ENCODE assay signal across 9 mouse cellular contexts in the genomic region with DNA sequence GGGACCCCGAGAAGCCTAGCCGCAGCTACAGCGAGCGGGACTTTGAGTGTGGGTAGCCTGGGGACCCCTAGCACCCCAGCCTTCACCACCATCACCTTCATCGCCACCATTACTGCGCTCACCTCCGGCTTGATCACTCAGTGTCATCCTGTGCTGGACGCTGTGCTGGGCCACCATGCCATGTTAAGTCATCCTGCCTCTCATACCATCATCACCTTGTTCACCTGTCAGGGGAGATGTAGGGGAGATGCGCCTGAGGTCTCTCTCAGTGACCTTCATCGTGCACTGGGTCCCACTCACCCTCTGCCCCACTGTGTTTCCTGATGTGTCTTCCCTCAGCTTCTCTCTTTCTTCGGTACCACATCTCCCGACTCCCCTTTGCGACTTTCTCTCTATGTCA. TPM values are rescaled to one million over a fixed set of nuclear protein-coding genes. Genes with fewer than 3 reads are reported as not detected.
DNase-seq lines count a peak whose midpoint lies in the region; ATAC-seq and TF ChIP-seq lines count a peak whose summit lies in the region.
"Had no signal": no experiment of that assay in that cellular context is flagged by ENCODE, and none has a peak within 500 bp of the region (broad histone marks: within the 10 kb centered on the region; RNA-seq: fewer than 3 reads in every experiment).

No protein-coding gene starts in this region.

- H3K9me3 ChIP-seq in forebrain, embryonic 16.5 days (ENCODE audit: control insufficient read depth, low read length): no peaks in the 10 kb centered on the region
- no peaks in the 10 kb centered on the region for H3K9me3 ChIP-seq in limb, embryonic 12.5 days
- H3K9me3 ChIP-seq in stomach, embryonic 16.5 days (replicated peaks; ENCODE audit: control insufficient read depth, low read length): no peaks in the 10 kb centered on the region
- H3K9me3 ChIP-seq: liver, embryonic 15.5 days had no signal

- peak overlapping the region; percentile 90 for H3K4me3 ChIP-seq in left cerebral cortex, adult 2 months
- no peak overlapping the region for H3K4me3 ChIP-seq in forebrain, embryonic 16.5 days (replicated peaks; ENCODE audit: low read length)
- peak overlapping the region; percentile 71 for H3K4me3 ChIP-seq in limb, embryonic 12.5 days (replicated peaks)
- H3K4me3 ChIP-seq in stomach, embryonic 16.5 days (replicated peaks; ENCODE audit: low read length): no peak overlapping the region

- no peak for TF ChIP-seq CTCF in left cerebral cortex, adult 2 months (IDR thresholded peaks at IDR 0.05)

- peaks cover 17% of the 10 kb centered on the region for H3K4me1 ChIP-seq in forebrain, embryonic 16.5 days (replicated peaks; ENCODE audit: control insufficient read depth, insufficient read depth, low read length)
- peaks cover 13% of the 10 kb centered on the region for H3K4me1 ChIP-seq in limb, embryonic 12.5 days (replicated peaks)
- H3K4me1 ChIP-seq in stomach, embryonic 16.5 days (ENCODE audit: control insufficient read depth, insufficient read depth, low read length): peaks cover 9% of the 10 kb centered on the region; the same call in 1 of the 2 replicates
- H3K4me1 ChIP-seq: liver, embryonic 15.5 days had no signal

- no peak overlapping the region for H3K9ac ChIP-seq in forebrain, embryonic 16.5 days (replicated peaks; ENCODE audit: low read depth, low read length)
- H3K9ac ChIP-seq in limb, embryonic 12.5 days (replicated peaks): no peak overlapping the region
- H3K9ac ChIP-seq in stomach, embryonic 16.5 days (ENCODE audit: low read length): peak overlapping the region; percentile 81; the same call in 1 of the 2 replicates
- H3K9ac ChIP-seq: liver, embryonic 15.5 days had no signal

- H3K36me3 ChIP-seq in forebrain, embryonic 16.5 days (ENCODE audit: control insufficient read depth, insufficient read depth): peaks cover 4% of the 10 kb centered on the region; the same call in 1 of the 2 replicates
- peaks cover 47% of the 10 kb centered on the region for H3K36me3 ChIP-seq in limb, embryonic 12.5 days
- H3K36me3 ChIP-seq in stomach, embryonic 16.5 days (ENCODE audit: control insufficient read depth, insufficient read depth, low read length): no peaks in the 10 kb centered on the region; the same call in 1 of the 2 replicates
- H3K36me3 ChIP-seq: liver, embryonic 15.5 days had no signal

- no peak for ATAC-seq in forebrain, embryonic 16.5 days
- no peak for ATAC-seq in limb, embryonic 12.5 days (ENCODE audit: insufficient number of reproducible peaks, insufficient read depth, low FRiP score, low TSS enrichment, low read depth)
- ATAC-seq in stomach, embryonic 16.5 days (ENCODE audit: insufficient read depth, low FRiP score): no peak

- intact Hi-C loops in left cerebral cortex, adult 2 months (cut with DNase I): loop anchor here (5.0 kb wide), 1 partner anchor 40 kb away; a partner anchor contains a TSS

- H3K4me2 ChIP-seq in forebrain, embryonic 16.5 days (ENCODE audit: low read length): peak overlapping the region; percentile 76
- H3K4me2 ChIP-seq in limb, embryonic 12.5 days: peak overlapping the region; percentile 76
- no peak overlapping the region for H3K4me2 ChIP-seq in stomach, embryonic 16.5 days (ENCODE audit: low read depth, low read length)

- no peaks in the 10 kb centered on the region for H3K27me3 ChIP-seq in forebrain, embryonic 16.5 days (replicated peaks; ENCODE audit: control insufficient read depth, insufficient read depth, low read length)
- no peaks in the 10 kb centered on the region for H3K27me3 ChIP-seq in limb, embryonic 12.5 days
- H3K27me3 ChIP-seq in stomach, embryonic 16.5 days (ENCODE audit: control insufficient read depth, insufficient read depth, low read length): no peaks in the 10 kb centered on the region
- H3K27me3 ChIP-seq: Patski had no signal

- 96% methylated on average over 13 of the region's 13 CpGs for WGBS in forebrain, embryonic 16.5 days
- WGBS in limb, embryonic 12.5 days: 94% methylated on average over 13 of the region's 13 CpGs
- 91% methylated on average over 13 of the region's 13 CpGs for WGBS in stomach, embryonic 16.5 days

- no peak for DNase-seq in left cerebral cortex, adult 2 months (ENCODE audit: extremely low spot score in 1 of 2, low spot score in 2 of 2)
- no peak for DNase-seq in left cerebral cortex, adult 9 months (ENCODE audit: low spot score in 2 of 2)
- no peak for DNase-seq in adipocyte (ENCODE audit: low spot score)
- DNase-seq in ovary, postnatal 10 days (ENCODE audit: low spot score): no peak

- peak overlapping the region; percentile 40; the same call in 1 of the 2 replicates for H3K27ac ChIP-seq in left cerebral cortex, adult 2 months
- no peak overlapping the region for H3K27ac ChIP-seq in forebrain, embryonic 16.5 days (ENCODE audit: low read length)
- no peak overlapping the region for H3K27ac ChIP-seq in limb, embryonic 12.5 days
- no peak overlapping the region for H3K27ac ChIP-seq in stomach, embryonic 16.5 days (ENCODE audit: low read length)
- H3K27ac ChIP-seq: liver, embryonic 15.5 days had no signal

RNA-seq across cellular contexts. Expression of a gene that starts 1.3 kb away (rescaled TPM):
- total RNA-seq in left cerebral cortex, adult 2 months (2021): 100 to 1,000 TPM; 180 to 185 TPM
- 37.4 and 50.4 TPM in 2 replicates for polyA plus RNA-seq in forebrain, embryonic 16.5 days (2015; fragmentation: Nextera tagmentation; extraction: Ambion mirVana)
- polyA plus RNA-seq in limb, embryonic 12.5 days (2016; fragmentation: Nextera tagmentation; extraction: Ambion mirVana): 33.6 and 33.7 TPM in 2 replicates
- 14.1 and 15.4 TPM in 2 replicates for polyA plus RNA-seq in stomach, embryonic 16.5 days (2015; fragmentation: Nextera tagmentation; extraction: Ambion mirVana)

RNA-seq across cellular contexts. Expression of a gene that starts 26.0 kb away (rescaled TPM):
- total RNA-seq in left cerebral cortex, adult 2 months (2021): 10 to 100 TPM; 34.3 to 35.8 TPM
- 16.7 and 22.4 TPM in 2 replicates for polyA plus RNA-seq in forebrain, embryonic 16.5 days (2015; fragmentation: Nextera tagmentation; extraction: Ambion mirVana)
- polyA plus RNA-seq in limb, embryonic 12.5 days (2016; fragmentation: Nextera tagmentation; extraction: Ambion mirVana): 29.3 and 30.3 TPM in 2 replicates
- 18.6 and 19.8 TPM in 2 replicates for polyA plus RNA-seq in stomach, embryonic 16.5 days (2015; fragmentation: Nextera tagmentation; extraction: Ambion mirVana)

RNA-seq across cellular contexts. Expression of a gene that starts 40.5 kb away (rescaled TPM):
- 10 to 100 TPM; 24.8 to 30.1 TPM for total RNA-seq in left cerebral cortex, adult 2 months (2021)
- polyA plus RNA-seq in forebrain, embryonic 16.5 days (2015; fragmentation: Nextera tagmentation; extraction: Ambion mirVana): 13.7 and 18.1 TPM in 2 replicates
- polyA plus RNA-seq in limb, embryonic 12.5 days (2016; fragmentation: Nextera tagmentation; extraction: Ambion mirVana): 9.5 and 11.9 TPM in 2 replicates
- 7.4 and 8.3 TPM in 2 replicates for polyA plus RNA-seq in stomach, embryonic 16.5 days (2015; fragmentation: Nextera tagmentation; extraction: Ambion mirVana)

RNA-seq across cellular contexts. Expression of a gene that starts 41.1 kb away (rescaled TPM):
- 10 to 100 TPM; 29.3 to 29.8 TPM for total RNA-seq in left cerebral cortex, adult 2 months (2021)
- 19.6 and 21.6 TPM in 2 replicates for polyA plus RNA-seq in forebrain, embryonic 16.5 days (2015; fragmentation: Nextera tagmentation; extraction: Ambion mirVana)
- polyA plus RNA-seq in limb, embryonic 12.5 days (2016; fragmentation: Nextera tagmentation; extraction: Ambion mirVana): 98.3 and 104 TPM in 2 replicates
- polyA plus RNA-seq in stomach, embryonic 16.5 days (2015; fragmentation: Nextera tagmentation; extraction: Ambion mirVana): 34.1 and 44.4 TPM in 2 replicates

Comparison
In these comparisons a context has a peak if more than half of its experiments do, and no peak if none do; other contexts are left out.
1. H3K4me3 ChIP-seq: peak in left cerebral cortex, adult 2 months (single experiment) and limb, embryonic 12.5 days (single experiment); none in forebrain, embryonic 16.5 days (single experiment) and stomach, embryonic 16.5 days (single experiment).